Mouse (Mus musculus): ENCODE measurements around the gene Gm28053. TPM values are rescaled to one million over a fixed set of nuclear protein-coding genes. Genes with fewer than 3 reads are reported as not detected.
A peak's percentile ranks its signal among the peaks of the same experiment; 100 is the strongest.

Gm28053 gene
- total RNA-seq, 2 experiments from 2014 or later = 7.1 to 7.2 TPM

DNA sequence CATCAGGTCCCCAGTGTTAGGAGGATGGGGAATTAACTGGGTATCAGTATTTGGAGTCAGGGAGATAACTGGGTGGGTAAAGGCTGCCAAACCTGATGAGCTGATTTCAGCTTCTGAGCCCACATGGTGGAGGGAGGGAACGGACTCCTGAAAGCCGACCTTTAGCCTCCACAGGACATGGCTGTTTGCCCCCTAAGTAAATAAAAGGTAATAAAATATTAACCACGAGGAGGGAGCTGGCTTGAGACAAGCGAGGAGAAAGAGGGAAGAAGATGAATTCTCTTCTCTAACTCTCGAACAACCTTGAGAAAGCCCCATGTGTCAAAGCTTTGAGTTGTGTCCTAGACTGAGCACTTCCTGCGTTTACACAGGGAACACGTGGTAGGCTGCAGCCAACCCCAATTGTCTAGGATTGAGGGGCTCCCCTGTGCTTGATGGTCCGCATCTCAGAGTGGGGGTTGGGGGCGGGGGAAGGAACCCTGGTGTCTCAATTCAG, 23.4 kb downstream of the Gm28053 start:
- no peak for DNase-seq

DNA sequence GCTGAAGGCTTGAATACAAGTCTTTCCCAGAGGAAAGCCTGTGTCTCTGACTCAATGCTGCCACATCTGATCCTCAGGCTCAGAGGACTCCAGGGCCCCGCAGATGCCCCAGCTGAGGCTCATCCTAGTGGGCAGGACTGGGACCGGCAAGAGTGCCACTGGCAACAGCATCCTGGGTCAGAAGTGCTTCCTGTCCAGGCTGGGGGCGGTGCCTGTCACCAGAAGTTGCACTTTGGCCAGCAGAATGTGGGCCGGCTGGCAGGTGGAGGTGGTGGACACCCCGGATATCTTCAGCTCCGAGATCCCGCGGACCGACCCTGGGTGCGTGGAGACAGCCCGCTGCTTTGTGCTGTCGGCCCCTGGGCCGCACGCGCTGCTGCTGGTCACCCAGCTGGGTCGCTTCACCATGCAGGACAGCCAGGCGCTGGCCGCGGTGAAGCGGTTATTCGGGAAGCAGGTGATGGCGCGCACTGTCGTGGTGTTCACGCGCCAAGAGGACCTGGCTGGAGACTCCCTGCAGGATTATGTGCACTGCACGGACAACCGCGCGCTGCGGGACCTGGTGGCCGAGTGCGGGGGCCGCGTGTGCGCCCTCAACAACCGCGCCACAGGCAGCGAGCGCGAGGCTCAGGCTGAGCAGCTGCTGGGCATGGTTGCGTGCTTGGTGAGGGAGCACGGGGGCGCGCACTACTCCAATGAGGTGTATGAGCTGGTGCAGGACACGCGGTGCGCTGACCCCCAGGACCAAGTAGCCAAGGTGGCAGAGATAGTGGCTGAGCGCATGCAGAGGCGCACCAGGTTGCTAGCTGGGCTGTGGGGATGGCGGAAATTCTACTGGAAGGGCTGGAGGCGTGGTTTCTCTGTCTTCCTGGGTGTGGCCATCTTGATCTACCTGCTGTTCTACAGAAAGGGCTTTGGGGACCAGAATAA, 24.3 kb downstream of the Gm28053 start:
- DNase-seq = peak; percentile 14

- no peak for DNase-seq
Measured at GRCm38 (mm10) chr6:48745490-48745889, 27.1 kb downstream of the Gm28053 start.

DNA sequence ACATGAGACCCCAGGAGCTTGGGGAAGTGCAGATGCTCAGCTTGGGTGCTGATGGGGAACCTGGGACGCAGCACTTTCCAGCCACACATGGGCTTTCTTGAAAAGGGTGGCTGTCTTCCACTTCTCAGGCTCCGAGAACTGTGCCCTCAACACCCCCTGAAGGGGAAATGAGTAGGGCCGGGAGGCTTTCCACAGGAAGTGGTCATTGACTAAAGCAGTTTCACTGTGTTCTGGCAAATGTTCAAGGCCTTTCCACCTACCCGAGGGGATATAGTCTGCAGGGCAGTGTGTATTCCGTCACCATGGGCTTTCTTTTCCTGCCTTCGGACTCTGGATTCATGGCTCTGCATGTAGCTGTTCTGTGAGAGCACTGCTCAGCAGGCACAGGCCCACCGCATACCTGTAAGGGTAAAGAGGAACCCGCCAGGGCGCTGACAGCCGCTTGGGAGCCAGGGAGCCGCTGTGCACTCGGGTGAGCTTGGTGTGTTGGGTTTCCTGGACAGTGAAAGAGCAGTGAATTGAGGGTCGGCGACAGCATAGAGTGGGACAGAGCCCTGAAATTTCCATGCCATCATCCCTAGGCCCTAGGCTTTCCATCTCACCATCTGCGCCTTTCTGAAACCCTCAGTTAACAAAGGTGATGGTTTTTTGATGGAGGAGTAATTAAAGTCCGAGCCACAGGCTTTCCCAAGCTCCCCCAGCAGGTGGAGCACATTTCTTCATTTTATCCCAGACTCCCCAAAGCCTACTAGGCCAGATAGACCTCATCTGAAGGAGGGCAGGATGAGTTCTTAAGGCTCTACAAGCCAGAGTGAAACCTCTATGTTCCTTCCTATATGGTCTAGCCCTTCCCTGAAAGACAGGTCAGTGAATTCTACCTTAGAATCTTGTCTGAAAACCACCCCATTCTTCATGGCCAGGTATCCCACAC, 27.8 kb downstream of the Gm28053 start, which contains the start of gene Gimap5:
Gimap5 (plus strand) TSS at position 239 of the 931 bp plus-strand sequence.
- peak; percentile 56 for DNase-seq

GRCm38 (mm10) chr6:48747091-48747966, 28.9 kb downstream of the Gm28053 start:
- peak; percentile 24 for DNase-seq

GRCm38 (mm10) chr6:48763567-48764270, 45.3 kb downstream of the Gm28053 start:
- no peak for DNase-seq

- no peak for DNase-seq
Measured at GRCm38 (mm10) chr6:48764496-48764895, 46.1 kb downstream of the Gm28053 start.

DNA sequence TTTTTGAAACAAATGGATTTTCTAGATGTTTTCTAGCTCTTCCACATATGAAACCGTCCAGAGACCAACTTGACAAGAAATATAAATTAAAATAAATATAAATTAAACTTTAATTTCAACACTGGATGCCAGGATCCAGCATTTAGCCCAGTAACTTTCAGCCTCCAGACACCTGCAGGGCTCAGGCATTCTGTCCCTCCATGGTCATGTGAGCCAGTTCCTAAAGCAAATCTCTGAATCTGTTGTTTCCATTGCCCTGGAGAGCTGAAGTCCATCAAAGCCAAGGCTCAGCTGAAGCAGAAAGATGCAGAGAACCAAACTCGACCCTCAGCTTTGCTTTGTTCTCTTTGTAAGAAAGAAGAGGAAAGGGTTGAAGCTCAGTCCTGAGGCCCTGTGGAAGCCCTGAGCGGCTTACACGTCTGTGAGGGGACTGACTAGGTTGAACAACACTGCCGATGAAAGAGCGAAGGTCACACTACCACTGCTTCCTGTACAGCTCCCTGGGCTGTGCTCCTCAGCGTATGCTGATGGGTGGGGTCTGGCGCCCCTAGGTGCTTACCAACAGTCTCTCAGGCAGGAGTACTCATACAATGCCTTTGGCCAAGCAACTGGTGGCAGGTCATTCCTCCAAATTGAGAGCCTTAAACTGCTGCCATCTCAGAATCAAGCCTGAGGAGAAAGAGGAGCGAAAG, 49.9 kb downstream of the Gm28053 start:
- DNase-seq = no peak

GRCm38 (mm10) chr6:48768933-48769332, 50.5 kb downstream of the Gm28053 start:
- no peak for DNase-seq

- no peak for DNase-seq
Measured at GRCm38 (mm10) chr6:48770696-48771095, 52.3 kb downstream of the Gm28053 start, which contains the start of gene Gimap3. Gene Gimap3, minus strand, starts transcription at chr6:48770851.

- peak; percentile 89 for DNase-seq
Measured at GRCm38 (mm10) chr6:48772030-48772429, 53.6 kb downstream of the Gm28053 start.

- DNase-seq = no peak
Measured at GRCm38 (mm10) chr6:48784406-48784805, 66.0 kb downstream of the Gm28053 start.

- DNase-seq = peak; percentile 31
Measured at GRCm38 (mm10) chr6:48785189-48785588, 66.8 kb downstream of the Gm28053 start.

DNA sequence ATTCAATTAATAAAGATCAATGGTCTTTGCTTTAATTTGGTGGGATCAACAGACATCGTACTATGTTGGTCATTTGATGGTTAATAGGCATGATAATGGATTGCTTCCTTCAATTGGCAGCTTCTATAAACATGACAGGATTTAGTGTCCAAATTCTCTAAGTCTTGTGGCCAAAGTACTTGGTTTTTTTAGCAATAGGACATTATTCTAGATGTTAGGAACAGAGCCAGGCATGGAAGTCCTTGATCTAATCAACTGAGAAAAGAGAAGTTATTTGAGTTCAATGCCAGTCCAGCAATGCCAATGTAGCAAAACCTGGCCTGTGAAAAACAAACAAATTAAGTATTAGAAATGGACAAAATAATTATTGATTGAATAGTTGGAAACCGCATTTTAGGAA, 67.2 kb downstream of the Gm28053 start:
- DNase-seq = no peak

GRCm38 (mm10) chr6:48787867-48788266, 69.5 kb downstream of the Gm28053 start:
- DNase-seq = no peak

GRCm38 (mm10) chr6:48801897-48802296, 83.5 kb downstream of the Gm28053 start:
- DNase-seq = no peak
